Mouse (Mus musculus): ENCODE measurements around the gene Vsig10l. TPM values are rescaled to one million over a fixed set of nuclear protein-coding genes. Genes with fewer than 3 reads are reported as not detected.

Gene Vsig10l
- total RNA-seq, 2 experiments from 2014 or later, result 4.1 to 6.3 TPM

Small RNA genes lying within 50 kb of the gene (microRNA-seq; reads per million reads assigned to microRNA genes)
- gene Mir7051, result 4.8 to 6.3 reads per million in 2 experiments

Other genes starting within 250 kb of the Vsig10l start
- 10 to 100 TPM; 13.9 to 15.3 TPM for gene Zfp715, start 149.9 kb upstream of the Vsig10l start, total RNA-seq (2021)
- under 1 TPM in 1 of 2 experiments, not detected in 1; 0.10 TPM for gene Siglecf, start 111.8 kb upstream of the Vsig10l start, total RNA-seq (2021)
- gene Siglecg, start 54.9 kb upstream of the Vsig10l start, total RNA-seq (2021), result under 1 TPM; 0.09 to 0.55 TPM
- gene Lim2, start 35.5 kb upstream of the Vsig10l start, total RNA-seq (2021), result not detected
- gene Nkg7, start 26.1 kb upstream of the Vsig10l start, total RNA-seq (2021), result not detected
- not detected for gene Cldnd2, start 22.4 kb upstream of the Vsig10l start, total RNA-seq (2021)
- 100 to 1,000 TPM; 882 to 955 TPM for gene Etfb, start 19.1 kb upstream of the Vsig10l start, total RNA-seq (2021)
- 1 to 10 TPM; 2.9 to 3.0 TPM for gene Gm45233, start 19.0 kb upstream of the Vsig10l start, total RNA-seq (2021)
- gene Iglon5, start 26.9 kb downstream of the Vsig10l start, total RNA-seq (2021), result under 1 TPM; 0.29 TPM
- not detected for gene 4931406B18Rik, start 42.8 kb downstream of the Vsig10l start, total RNA-seq (2021)
- gene Cd33, start 81.3 kb downstream of the Vsig10l start, total RNA-seq (2021), result 1 to 10 TPM; 1.7 to 2.1 TPM
- 1 to 10 TPM; 1.0 to 1.1 TPM for gene Zfp658, start 99.1 kb downstream of the Vsig10l start, total RNA-seq (2021)
- gene Zfp719, start 116.5 kb downstream of the Vsig10l start, total RNA-seq (2021), result 1 to 10 TPM; 9.4 to 10.0 TPM
- not detected for gene Zfp819, start 144.0 kb downstream of the Vsig10l start, total RNA-seq (2021)
- gene Ceacam18, start 171.6 kb downstream of the Vsig10l start, total RNA-seq (2021), result not detected
- under 1 TPM; 0.34 to 0.48 TPM for gene Siglece, start 197.0 kb downstream of the Vsig10l start, total RNA-seq (2021)
- 1 to 10 TPM; 4.7 to 5.6 TPM for gene Ctu1, start 208.9 kb downstream of the Vsig10l start, total RNA-seq (2021)
- gene Klk14, start 227.3 kb downstream of the Vsig10l start, total RNA-seq (2021), result not detected
- not detected for gene Klk13, start 249.4 kb downstream of the Vsig10l start, total RNA-seq (2021)